Mouse (Mus musculus) hindbrain, embryonic 16.5 days (tissue): ENCODE data around the gene Sdr39u1. TPM values are rescaled to one million over a fixed set of nuclear protein-coding genes. Genes with fewer than 3 reads are reported as not detected.

Experiments
- ATAC-seq: fragments of 200-750 bp; cut with Nextera tagmentation; 2 replicates; pipeline ENCODE4 v1.8.0; 2017; ENCODE audit warnings: moderate TSS enrichment, moderate library complexity
- H3K27ac ChIP-seq: fragments of 300-500 bp; sonication (generic); 2 replicates; pipeline ENCODE4 v1.5.1; 2014; ENCODE audit warnings: low read depth, mild to moderate bottlenecking, control low read depth, low read length, moderate library complexity
- H3K27me3 ChIP-seq: fragments of 300-500 bp; sonication (generic); replicated peaks from 2 replicates; pipeline ENCODE4 v1.6.1; 2014; ENCODE audit warnings: low read length; ENCODE audit not compliant: control insufficient read depth, insufficient read depth
- H3K36me3 ChIP-seq: fragments of 300-500 bp; sonication (generic); 2 replicates; pipeline ENCODE4 v1.6.1; 2014; ENCODE audit warnings: mild to moderate bottlenecking, low read length, moderate library complexity, mixed read lengths; ENCODE audit not compliant: control insufficient read depth, insufficient read depth
- H3K4me1 ChIP-seq: fragments of 300-500 bp; sonication (generic); 2 replicates; pipeline ENCODE4 v1.6.1; 2014; ENCODE audit warnings: low read depth, low read length; ENCODE audit not compliant: control insufficient read depth, insufficient read depth
- H3K4me2 ChIP-seq: fragments of 300-500 bp; sonication (generic); 2 replicates; pipeline ENCODE4 v1.6.1; 2014; ENCODE audit warnings: mild to moderate bottlenecking, low read length, control low read depth, moderate library complexity
- H3K4me3 ChIP-seq: fragments of 300-500 bp; sonication (generic); 2 replicates; pipeline ENCODE4 v1.5.1; 2014; ENCODE audit warnings: mild to moderate bottlenecking, low read length, control low read depth, moderate library complexity
- H3K9ac ChIP-seq: fragments of 300-500 bp; sonication (generic); 2 replicates; pipeline ENCODE4 v1.6.1; 2014; ENCODE audit warnings: low read depth, mild to moderate bottlenecking, control low read depth, low read length, moderate library complexity
- H3K9me3 ChIP-seq: fragments of 300-500 bp; sonication (generic); 2 replicates; pipeline ENCODE4 v1.6.1; 2014; ENCODE audit warnings: mild to moderate bottlenecking, low read length, moderate library complexity; ENCODE audit not compliant: control insufficient read depth
- WGBS: fragments of 180-500 bp; shearing (Covaris S2); extraction: QIAGEN DNeasy Blood & Tissue Kit; methylation state at CpG from one replicate; pipeline ENCODE4 v1.1.7; 2014; 5-methylcytosine and 5-hydroxymethylcytosine counted together
- polyA plus RNA-seq: library from polyadenylated mRNA; unstranded; fragments of >200 nt; fragmentation: Nextera tagmentation; extraction: Ambion mirVana; gene quantifications from 2 replicates; pipeline ENCODE4 v1.2.1, GENCODE M21; 2015

Gene Sdr39u1
- 163 and 175 TPM in 2 replicates for polyA plus RNA-seq

GRCm38 (mm10) chr14:55899701-55900413 lies at the start of gene Sdr39u1:
Gene Sdr39u1 (minus strand): TSS chr14:55900293.
- H3K36me3 ChIP-seq: peaks cover 28% of the 10 kb centered on the region
- H3K9me3 ChIP-seq: no peaks in the 10 kb centered on the region
- 4% methylated on average over 39 of the region's 39 CpGs for WGBS
- peak within 1 kb of the TSS; percentile 88 for H3K9ac ChIP-seq
- ATAC-seq: peak; percentile 97
- peak within 1 kb of the TSS; percentile 86 for H3K4me2 ChIP-seq
- H3K27ac ChIP-seq: peak within 1 kb of the TSS; percentile 84
- H3K4me1 ChIP-seq: peaks cover 13% of the 10 kb centered on the region
- H3K27me3 ChIP-seq: no peaks in the 10 kb centered on the region
- H3K4me3 ChIP-seq: peak within 1 kb of the TSS; percentile 64

DNA sequence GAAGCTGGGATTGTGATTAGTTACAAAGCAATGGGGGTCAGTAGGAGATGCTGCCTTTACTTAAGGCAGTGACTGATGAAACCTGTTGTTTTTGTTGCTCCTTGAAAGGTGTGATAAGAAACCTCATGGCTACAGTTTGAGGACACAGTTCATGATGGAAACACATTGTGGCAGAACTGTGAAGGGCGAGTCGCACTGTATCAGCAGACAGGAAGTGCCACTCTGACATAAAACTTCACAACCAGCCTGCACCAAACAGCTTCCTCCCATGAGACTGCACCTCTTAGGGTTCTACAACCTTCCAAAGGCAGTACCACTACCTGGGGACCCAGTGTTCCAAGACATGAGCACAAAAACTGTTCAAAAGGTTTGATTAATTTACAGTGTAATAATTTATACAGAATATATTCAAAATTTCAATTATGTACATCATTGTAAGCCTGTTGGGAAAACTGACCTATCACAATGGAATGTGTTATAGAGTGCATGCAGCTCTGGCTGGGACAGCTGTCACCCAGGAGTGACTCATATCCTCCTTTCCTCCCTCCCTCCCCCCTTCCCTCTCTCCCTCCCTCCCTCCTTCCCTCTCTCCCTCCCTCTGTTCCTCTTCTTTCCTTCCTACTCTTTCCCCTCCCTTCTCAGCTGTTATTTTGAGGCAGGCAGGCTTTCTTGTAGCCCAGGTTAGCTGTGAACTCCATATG lies 46.3 kb upstream of the Sdr39u1 start:
- H3K9ac ChIP-seq: no peak overlapping the region
- H3K27ac ChIP-seq: no peak overlapping the region
- no peaks in the 10 kb centered on the region for H3K27me3 ChIP-seq
- no peak overlapping the region for H3K4me2 ChIP-seq
- H3K4me1 ChIP-seq: no peaks in the 10 kb centered on the region
- H3K36me3 ChIP-seq: no peaks in the 10 kb centered on the region
- no peak for ATAC-seq
- H3K4me3 ChIP-seq: no peak overlapping the region
- WGBS: 94% methylated on average over 2 of the region's 2 CpGs
- H3K9me3 ChIP-seq: no peaks in the 10 kb centered on the region

DNA sequence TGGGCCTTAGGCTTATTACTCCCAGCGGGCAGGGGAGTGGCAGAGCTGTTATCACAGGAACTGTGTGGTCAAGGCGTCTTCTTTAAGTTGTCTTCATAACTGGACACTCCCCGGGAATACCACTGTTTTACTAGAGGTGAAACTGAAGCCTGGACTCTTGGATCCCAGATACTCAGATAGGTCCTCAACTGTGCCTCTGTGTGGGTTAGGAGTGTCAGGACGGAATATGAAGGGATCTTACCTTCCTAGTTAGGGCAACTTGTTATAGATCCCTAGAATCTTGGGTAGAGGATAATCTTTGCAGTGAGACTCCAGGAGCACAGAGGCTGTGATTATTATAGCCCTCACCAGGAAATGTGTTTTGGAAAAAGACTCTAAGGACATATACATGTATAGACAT lies 44.5 kb upstream of the Sdr39u1 start, which contains the start of gene Cma1:
Gene Cma1, minus strand, starts transcription at position 101 of the 400 bp plus-strand sequence.
- Histone ChIP-seq H3K9ac (no peak within 1 kb of the TSS), H3K4me2 (no peak within 1 kb of the TSS), H3K27ac (no peak within 1 kb of the TSS), H3K27me3 (no peaks in the 10 kb centered on the region), H3K9me3 (no peaks in the 10 kb centered on the region), H3K4me1 (no peaks in the 10 kb centered on the region), H3K36me3 (no peaks in the 10 kb centered on the region), H3K4me3 (no peak within 1 kb of the TSS)
- WGBS: 82% methylated on average over 4 of the region's 4 CpGs
- ATAC-seq: no peak

GRCm38 (mm10) chr14:55943601-55944000 lies 43.5 kb upstream of the Sdr39u1 start:
- Histone ChIP-seq H3K4me3 (no peak overlapping the region), H3K27ac (no peak overlapping the region), H3K27me3 (no peaks in the 10 kb centered on the region), H3K36me3 (no peaks in the 10 kb centered on the region), H3K9ac (no peak overlapping the region), H3K9me3 (no peaks in the 10 kb centered on the region), H3K4me2 (no peak overlapping the region), H3K4me1 (no peaks in the 10 kb centered on the region)
- ATAC-seq: no peak
- WGBS: 85% methylated on average over 11 of the region's 11 CpGs

- H3K36me3 ChIP-seq: no peaks in the 10 kb centered on the region
- H3K27me3 ChIP-seq: no peaks in the 10 kb centered on the region
- H3K9ac ChIP-seq: no peak overlapping the region
- H3K9me3 ChIP-seq: no peaks in the 10 kb centered on the region
- no peaks in the 10 kb centered on the region for H3K4me1 ChIP-seq
- no peak overlapping the region for H3K4me3 ChIP-seq
- H3K4me2 ChIP-seq: no peak overlapping the region
- H3K27ac ChIP-seq: no peak overlapping the region
- WGBS: 53% methylated on average over 7 of the region's 7 CpGs
- no peak for ATAC-seq
These were observed 40.1 kb upstream of the Sdr39u1 start for GRCm38 (mm10) chr14:55940070-55940800.

GRCm38 (mm10) chr14:55933586-55933985 lies 33.5 kb upstream of the Sdr39u1 start:
- Histone ChIP-seq H3K36me3 (no peaks in the 10 kb centered on the region), H3K27me3 (no peaks in the 10 kb centered on the region), H3K9ac (no peak overlapping the region), H3K4me1 (no peaks in the 10 kb centered on the region), H3K4me3 (no peak overlapping the region), H3K4me2 (no peak overlapping the region), H3K27ac (no peak overlapping the region), H3K9me3 (no peaks in the 10 kb centered on the region)
- no peak for ATAC-seq
- WGBS: 55% methylated on average over 7 of the region's 7 CpGs

DNA sequence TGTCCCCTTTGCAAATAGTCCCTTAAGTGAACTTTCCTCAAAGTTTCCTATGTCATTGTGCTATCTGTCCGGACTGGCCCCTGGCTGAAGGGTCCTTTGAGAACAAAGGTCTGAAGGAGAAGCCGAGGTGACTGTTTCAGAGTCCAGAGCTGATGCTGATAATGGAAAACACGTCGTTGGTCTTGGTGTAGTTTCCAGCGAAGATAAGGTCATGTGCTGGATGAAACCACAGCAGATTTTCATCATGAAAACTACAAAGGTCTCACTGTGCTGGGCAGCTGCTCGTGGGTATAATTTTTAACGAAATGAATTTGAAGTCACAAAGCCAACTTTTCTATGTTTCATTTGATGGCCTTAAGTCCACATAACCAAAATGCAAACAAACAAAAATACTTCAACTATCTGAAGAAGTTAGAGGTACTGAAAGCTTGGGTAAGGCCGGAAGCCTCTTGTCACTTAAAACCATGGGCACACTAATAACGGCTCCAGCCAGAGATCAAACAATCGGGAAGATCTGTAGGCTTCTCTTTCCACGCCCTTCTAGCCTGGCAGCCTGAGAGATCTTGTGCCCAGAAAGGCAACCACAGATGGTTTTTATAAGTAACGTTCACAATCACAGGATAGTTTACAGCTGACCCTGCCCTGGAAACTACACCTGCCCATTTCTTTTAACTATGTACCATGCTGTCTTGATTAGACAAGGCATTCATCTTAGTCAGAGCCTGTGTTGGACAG lies 29.3 kb upstream of the Sdr39u1 start:
- no peak for ATAC-seq
- Histone ChIP-seq H3K4me1 (no peaks in the 10 kb centered on the region), H3K9me3 (no peaks in the 10 kb centered on the region), H3K4me3 (no peak overlapping the region), H3K9ac (no peak overlapping the region), H3K4me2 (no peak overlapping the region), H3K36me3 (no peaks in the 10 kb centered on the region), H3K27me3 (no peaks in the 10 kb centered on the region), H3K27ac (no peak overlapping the region)
- 81% methylated on average over 12 of the region's 12 CpGs for WGBS

- Histone ChIP-seq H3K27ac (no peak overlapping the region), H3K4me1 (no peaks in the 10 kb centered on the region)
These were observed 26.8 kb upstream of the Sdr39u1 start for GRCm38 (mm10) chr14:55926847-55927246.

More at GRCm38 (mm10) chr14:55926847-55927246, 26.8 kb upstream of the Sdr39u1 start:
- Histone ChIP-seq H3K4me2 (no peak overlapping the region), H3K4me3 (no peak overlapping the region), H3K9ac (no peak overlapping the region), H3K27me3 (no peaks in the 10 kb centered on the region), H3K9me3 (no peaks in the 10 kb centered on the region), H3K36me3 (no peaks in the 10 kb centered on the region)
- WGBS: 87% methylated on average over 4 of the region's 4 CpGs
- ATAC-seq: no peak
